Mouse (Mus musculus): ENCODE measurements around the gene Slc5a10.

The Slc5a10 gene

GRCm38 (mm10) chr11:61705581-61705980 lies 15.0 kb downstream of the Slc5a10 start:
- no peak for DNase-seq (ENCODE audit: low read depth, low spot score)

- no peak for DNase-seq (ENCODE audit: low read depth, low spot score)
Observed at GRCm38 (mm10) chr11:61702494-61702893, 18.1 kb downstream of the Slc5a10 start.

GRCm38 (mm10) chr11:61701696-61702095 lies 18.9 kb downstream of the Slc5a10 start:
- DNase-seq (ENCODE audit: low read depth, low spot score), result no peak

- DNase-seq (ENCODE audit: low read depth, low spot score), result no peak
Observed at GRCm38 (mm10) chr11:61699933-61700332, 20.7 kb downstream of the Slc5a10 start.

- no peak for DNase-seq (ENCODE audit: low read depth, low spot score)
Observed at GRCm38 (mm10) chr11:61699460-61699859, 21.2 kb downstream of the Slc5a10 start.

GRCm38 (mm10) chr11:61698852-61699251 lies 21.8 kb downstream of the Slc5a10 start:
- no peak for DNase-seq (ENCODE audit: low read depth, low spot score)

GRCm38 (mm10) chr11:61692996-61693395 lies 27.6 kb downstream of the Slc5a10 start:
- DNase-seq (ENCODE audit: low read depth, low spot score), result no peak

DNA sequence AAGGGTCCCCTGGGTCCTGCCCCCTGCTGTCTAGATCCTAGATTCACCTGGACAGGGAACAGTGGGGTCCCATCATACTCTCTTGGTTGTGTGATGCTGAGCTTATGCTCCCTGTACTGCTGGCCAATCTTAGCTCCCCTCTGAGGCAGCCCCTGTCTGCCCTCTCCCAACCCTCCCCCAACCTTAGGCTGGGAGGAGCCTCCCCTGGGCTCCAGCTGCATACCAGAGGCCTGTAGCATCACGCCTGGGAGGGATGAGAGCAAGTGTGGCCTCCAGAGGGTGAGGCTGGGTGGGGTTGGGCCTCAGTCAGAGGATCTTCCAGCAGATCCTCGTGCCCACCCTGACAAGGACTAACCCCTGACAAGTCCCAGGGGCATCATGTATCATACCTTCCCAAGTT lies 33.0 kb downstream of the Slc5a10 start:
- no peak for DNase-seq (ENCODE audit: low read depth, low spot score)

GRCm38 (mm10) chr11:61686906-61687453 lies 33.6 kb downstream of the Slc5a10 start:
- no peak for DNase-seq (ENCODE audit: low read depth, low spot score)

- no peak for DNase-seq (ENCODE audit: low read depth, low spot score)
Observed at GRCm38 (mm10) chr11:61686141-61686540, 34.5 kb downstream of the Slc5a10 start.

- DNase-seq (ENCODE audit: low read depth, low spot score), result no peak
Observed at GRCm38 (mm10) chr11:61685119-61685725, 35.4 kb downstream of the Slc5a10 start.

DNA sequence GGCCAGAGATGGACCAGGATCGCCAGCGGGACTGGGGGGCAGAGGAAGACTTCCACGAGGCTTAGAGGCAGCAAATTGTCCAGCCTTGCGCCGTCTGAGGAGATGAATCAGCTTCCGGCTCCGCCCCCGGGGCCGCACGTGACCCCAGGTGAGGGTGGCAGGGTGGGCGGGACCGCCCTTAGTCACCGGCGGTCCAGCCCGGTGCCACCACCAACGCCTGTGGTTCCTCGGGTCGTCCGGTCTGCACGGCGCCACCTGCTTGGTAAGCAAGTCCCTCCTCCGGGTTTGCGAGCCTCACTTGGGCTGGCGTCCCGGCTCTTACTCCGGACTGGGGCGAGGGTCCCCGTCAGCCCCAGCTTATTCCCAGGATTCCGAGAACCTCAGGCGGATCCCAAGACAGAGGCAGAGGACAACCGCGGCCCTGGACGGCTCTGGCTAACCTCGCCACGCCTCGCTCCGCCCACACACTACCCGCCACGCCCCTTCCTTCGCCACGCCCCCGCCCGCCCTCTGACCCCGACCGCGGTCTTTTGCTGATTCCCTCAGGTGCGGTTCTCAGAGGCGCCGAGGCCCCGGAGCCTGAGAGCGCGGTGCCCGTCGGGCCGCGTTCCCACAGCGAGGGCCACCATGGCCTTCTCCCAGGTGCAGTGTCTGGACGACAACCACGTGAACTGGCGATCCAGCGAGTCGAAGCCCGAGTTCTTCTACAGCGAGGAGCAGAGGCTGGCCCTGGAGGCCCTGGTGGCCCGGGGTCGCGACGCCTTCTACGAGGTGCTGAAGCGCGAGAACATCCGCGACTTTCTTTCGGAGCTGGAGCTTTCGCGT lies 36.5 kb downstream of the Slc5a10 start, which contains the start of gene Fam83g:
TSS of gene Fam83g (plus strand) at position 185 of the 825 bp plus-strand sequence.
- no peak for DNase-seq (ENCODE audit: low read depth, low spot score)

DNA sequence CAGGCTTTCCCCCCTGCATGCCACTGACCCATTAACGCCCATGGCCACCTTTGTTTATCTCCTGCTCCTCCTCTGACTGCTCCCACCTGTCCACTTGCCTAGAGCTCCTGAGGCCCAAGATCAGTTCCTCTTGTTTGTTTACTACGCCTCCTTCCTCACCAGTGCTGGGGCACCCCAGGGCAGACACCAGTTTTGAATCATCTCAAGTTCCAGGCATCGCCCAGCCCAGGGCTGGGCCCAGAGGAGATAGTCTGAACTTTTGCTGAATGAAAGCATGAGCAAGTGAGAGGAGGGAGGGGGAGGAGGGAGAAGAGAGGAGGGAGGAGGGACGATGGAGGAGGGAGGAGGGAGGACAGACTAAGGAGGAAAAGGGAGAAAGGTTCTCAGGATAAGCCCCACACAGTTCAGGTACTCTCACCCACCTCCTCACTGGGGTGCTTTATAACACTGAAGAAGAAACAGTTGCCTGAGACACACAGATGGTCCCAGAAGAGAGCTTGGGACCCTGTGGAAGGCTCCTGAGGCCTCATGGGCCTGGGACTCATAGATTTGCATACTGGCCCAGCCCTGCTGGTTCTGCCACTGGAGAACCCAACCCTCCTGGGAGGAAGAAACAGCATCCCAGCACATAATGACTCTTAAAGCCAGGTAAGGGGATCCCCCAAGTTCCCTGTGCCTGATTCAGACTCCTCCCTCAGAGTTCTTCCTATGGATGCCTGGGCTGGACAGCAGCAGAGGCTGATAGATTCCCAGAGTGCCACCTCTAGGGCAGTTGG lies 41.3 kb downstream of the Slc5a10 start:
- no peak for DNase-seq (ENCODE audit: low read depth, low spot score)

DNA sequence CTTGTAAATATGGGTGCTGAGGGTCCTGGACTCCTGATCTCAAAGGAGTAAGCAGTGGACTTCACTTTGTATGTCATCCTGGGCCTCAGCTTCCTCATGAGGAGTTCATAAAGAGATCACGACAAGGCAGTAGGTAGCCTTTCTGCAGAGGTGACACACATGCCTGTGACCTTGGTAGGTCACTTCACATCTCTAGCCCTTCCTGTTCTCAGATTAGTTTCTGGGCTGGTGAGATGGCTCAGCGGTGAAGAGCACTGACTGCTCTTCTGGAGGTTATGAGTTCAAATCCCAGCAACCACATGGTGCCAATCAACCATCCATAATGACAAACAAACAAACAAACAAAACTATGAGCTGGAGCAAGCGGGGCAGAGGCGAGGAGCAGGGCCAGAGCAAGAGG lies 42.9 kb downstream of the Slc5a10 start:
- no peak for DNase-seq (ENCODE audit: low read depth, low spot score)

DNA sequence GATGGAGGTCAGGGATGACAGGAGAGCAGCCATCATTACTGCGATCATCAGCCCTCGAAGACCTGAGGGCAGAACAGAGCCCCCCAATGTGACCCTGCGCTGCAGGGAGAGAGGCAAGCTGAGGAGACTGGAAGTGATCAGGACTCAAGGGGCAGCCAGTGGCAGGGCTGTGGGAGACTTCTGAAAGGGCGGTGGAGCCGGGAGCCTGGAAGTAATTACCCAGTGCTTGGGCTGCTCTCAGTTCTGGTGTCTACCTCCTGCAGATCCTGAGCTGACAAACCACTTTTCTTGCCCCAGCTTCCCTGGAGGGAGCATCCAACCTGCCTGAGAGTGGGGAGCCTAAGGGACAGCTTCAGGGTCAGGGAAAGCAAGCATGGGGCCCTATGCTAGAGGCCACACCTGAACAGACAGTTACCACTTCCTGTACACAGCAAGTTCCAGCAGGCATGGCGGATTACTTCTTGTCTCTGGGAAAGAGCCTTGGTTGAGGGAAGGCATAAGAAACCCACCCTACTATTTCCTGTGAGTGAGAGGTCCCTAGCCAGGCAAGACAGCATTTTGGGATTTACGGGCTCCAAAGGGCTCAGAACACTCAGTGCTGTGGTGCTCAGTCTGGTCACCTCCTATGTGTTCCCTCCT lies 44.3 kb downstream of the Slc5a10 start:
- DNase-seq (ENCODE audit: low read depth, low spot score), result no peak

GRCm38 (mm10) chr11:61675332-61675731 lies 45.3 kb downstream of the Slc5a10 start:
- no peak for DNase-seq (ENCODE audit: low read depth, low spot score)

DNA sequence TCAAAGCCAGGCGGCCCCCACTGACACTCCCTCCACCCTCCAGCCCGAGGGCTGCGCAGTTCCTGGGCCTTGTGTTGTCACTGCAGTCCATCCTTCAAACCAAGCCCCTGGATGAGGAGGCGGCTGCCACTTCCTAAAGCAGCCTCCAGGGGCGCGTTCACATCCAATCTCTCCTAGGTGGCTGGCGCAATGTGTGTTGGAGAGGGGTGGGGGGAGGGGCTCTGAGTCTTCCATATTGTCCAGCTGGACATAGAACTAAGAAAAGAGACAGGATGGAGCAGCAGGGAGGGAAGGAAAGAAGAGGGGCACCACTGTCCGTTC lies 45.8 kb downstream of the Slc5a10 start:
- DNase-seq (ENCODE audit: low read depth, low spot score), result no peak

GRCm38 (mm10) chr11:61674151-61674838 lies 46.3 kb downstream of the Slc5a10 start:
- DNase-seq (ENCODE audit: low read depth, low spot score), result no peak

GRCm38 (mm10) chr11:61673686-61674085 lies 46.9 kb downstream of the Slc5a10 start:
- DNase-seq (ENCODE audit: low read depth, low spot score), result no peak

GRCm38 (mm10) chr11:61671781-61672383 lies 48.7 kb downstream of the Slc5a10 start:
- no peak for DNase-seq (ENCODE audit: low read depth, low spot score)
